Mouse (Mus musculus): ENCODE data around the gene Lypd6b. TPM values are rescaled to one million over a fixed set of nuclear protein-coding genes. Genes with fewer than 3 reads are reported as not detected.

Gene Lypd6b
- total RNA-seq (2017) = 1.2 and 3.9 TPM in 2 replicates

DNA sequence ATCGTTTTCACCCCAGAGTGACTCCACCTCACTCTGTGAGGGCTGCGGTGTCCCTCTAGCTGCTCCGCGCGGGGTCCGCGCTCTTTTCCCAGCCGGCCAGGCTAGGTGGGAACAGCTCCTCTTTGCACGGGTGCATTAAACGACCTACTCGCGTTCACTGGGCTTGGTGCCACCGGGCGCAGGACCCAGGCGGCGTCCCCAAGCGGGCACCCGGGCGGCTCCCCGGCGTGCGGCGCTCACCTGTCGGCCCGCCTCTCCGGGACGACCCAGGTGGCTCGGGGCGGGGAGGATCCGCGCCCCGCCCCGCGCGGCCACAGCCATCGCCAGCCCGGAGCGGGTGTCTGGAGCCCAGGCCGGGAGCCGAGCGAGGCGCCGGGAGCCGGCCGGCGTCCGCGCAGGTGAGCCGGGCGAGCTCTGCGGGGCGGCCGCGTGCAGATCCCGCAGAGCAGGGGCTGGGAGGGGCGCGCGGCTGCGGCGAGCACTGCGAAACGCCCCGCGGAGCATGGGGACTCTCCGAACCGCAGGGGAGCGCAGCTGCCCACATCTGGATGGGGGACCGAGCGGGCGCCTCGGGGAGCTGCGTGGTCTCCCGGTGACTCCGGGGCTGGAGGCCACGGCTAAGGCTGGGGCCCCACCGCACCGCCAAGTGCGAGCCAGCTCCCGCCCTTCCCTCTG lies at the start of gene Lypd6b:
Gene Lypd6b, plus strand, starts transcription at position 313 of the 675 bp plus-strand sequence.
- peak; percentile 11 to 70 for ATAC-seq (replicated peaks in 1 of 2; ENCODE audit: insufficient read depth in 1 of 2, low FRiP score in 2 of 2, low TSS enrichment in 1 of 2, low read depth in 1 of 2, poor library complexity in 2 of 2, severe bottlenecking in 2 of 2)

DNA sequence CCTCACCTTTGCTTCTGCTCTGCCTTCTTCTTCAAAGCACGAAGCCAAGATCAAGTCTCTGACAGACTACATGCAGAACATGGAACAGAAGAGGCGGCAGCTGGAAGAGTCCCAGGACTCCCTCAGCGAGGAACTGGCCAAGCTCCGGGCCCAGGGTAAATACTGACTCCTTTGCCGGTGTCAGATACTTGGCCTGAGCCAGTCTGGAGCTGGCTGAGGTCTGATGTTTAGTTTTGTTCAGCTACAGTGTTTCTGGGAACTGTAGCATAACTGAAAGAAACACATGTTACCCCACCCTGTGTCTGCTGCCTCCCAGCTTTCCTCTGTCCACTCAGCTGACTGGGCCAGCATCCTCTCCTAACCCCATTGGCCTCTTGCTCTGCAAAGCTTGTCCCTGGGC lies 48.4 kb upstream of the Lypd6b start:
- no peak for ATAC-seq (replicated peaks in 1 of 2; ENCODE audit: insufficient read depth in 1 of 2, low FRiP score in 2 of 2, low TSS enrichment in 1 of 2, low read depth in 1 of 2, poor library complexity in 2 of 2, severe bottlenecking in 2 of 2)

DNA sequence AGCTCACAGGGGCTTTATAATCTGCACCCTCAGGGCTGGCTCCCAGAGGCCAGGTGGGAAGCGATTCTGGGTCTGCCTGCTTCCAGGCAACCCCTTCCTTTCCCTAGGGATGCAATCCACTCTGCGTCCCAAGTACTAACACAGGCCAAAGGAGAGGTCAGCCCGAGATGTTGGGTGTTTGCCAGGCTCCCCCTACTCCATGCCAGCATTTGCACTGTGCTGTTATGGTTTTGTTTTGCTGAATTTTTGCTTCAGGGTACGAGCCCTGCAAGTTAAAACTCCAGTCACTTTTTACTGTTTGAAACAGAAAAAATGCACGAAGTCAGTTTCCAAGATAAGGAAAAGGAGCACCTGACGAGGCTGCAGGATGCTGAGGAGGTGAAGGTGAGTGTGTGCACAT lies 46.5 kb upstream of the Lypd6b start:
- ATAC-seq (replicated peaks in 1 of 2; ENCODE audit: insufficient read depth in 1 of 2, low FRiP score in 2 of 2, low TSS enrichment in 1 of 2, low read depth in 1 of 2, poor library complexity in 2 of 2, severe bottlenecking in 2 of 2) = no peak

DNA sequence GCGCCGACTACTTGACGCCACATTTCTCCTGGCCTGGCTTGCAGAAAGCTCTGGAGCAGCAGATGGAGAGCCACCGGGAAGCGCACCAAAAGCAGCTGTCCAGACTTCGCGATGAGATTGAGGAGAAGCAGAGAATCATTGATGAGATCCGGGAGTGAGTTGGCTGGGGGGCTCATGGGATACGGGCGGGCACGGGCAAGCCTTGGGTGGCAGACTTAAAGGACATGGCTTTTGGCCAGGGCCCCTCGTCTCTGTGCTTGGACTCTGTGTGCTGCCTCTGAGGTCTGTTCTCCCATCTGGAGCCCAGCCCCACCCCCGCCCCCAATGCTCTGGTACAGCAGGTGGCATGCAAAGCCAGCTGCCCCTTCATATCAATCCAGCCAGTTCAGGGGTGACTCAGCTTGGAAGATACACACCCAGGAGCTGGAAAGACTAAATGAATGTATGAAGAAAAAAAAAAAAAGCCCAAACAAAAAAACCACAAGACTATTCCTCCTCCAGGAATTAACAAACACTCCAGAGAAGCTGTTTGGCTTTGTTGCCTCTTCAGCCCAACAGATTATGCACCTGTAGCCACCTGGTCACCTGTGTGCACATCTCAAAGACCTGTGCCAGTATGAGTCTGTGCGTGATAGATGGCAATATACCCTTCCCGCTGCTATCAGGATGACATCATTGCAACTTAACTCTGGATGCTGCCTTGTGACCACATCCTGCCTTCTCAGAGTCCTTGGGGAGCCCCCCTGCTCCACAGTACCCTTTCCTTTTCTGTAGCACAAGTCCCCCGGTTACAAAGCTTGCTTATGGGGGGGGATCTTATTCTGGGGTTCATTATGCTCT lies 45.4 kb upstream of the Lypd6b start:
- no peak; a peak in 1 of 4 replicates for ATAC-seq (replicated peaks in 1 of 2; ENCODE audit: insufficient read depth in 1 of 2, low FRiP score in 2 of 2, low TSS enrichment in 1 of 2, low read depth in 1 of 2, poor library complexity in 2 of 2, severe bottlenecking in 2 of 2)

DNA sequence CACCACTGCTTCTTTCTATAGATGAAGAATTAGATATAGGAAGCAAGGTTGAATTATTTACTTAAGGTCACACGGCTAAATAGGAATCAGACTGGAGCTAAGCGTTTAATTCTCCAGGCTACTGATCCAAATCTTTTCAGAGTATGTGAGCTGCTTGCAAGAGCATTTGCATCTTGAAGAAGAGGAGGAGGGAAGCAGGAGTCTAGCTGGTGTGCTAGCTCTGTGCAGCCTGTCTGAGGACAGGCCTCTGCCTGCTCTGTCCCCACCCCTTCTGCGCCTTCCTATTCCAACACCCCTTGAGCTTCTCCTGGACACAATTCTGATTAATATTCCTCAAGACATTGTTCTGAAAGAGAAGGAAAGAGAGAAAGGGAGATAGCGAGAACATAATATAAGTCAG lies 44.6 kb upstream of the Lypd6b start:
- ATAC-seq (replicated peaks in 1 of 2; ENCODE audit: insufficient read depth in 1 of 2, low FRiP score in 2 of 2, low TSS enrichment in 1 of 2, low read depth in 1 of 2, poor library complexity in 2 of 2, severe bottlenecking in 2 of 2) = no peak

DNA sequence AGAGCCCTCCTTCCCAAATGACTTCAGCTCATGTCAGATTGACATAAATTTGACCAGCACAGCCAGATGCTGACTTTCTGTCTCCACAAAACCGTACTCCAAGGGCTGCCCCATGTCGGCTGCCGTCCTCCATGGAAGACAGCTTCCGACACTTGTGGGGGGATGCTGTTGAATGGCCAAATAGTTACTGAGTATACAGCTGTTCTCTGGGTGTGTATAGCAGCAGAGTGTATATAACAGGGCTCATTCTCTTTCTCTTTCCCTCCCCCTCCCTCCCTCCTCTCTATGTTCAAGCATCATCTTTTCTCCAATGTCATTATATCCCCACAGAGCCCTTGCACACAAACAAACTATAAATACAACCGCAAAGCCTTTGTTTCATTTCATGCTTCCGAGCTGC lies 43.7 kb upstream of the Lypd6b start:
- no peak for ATAC-seq (replicated peaks in 1 of 2; ENCODE audit: insufficient read depth in 1 of 2, low FRiP score in 2 of 2, low TSS enrichment in 1 of 2, low read depth in 1 of 2, poor library complexity in 2 of 2, severe bottlenecking in 2 of 2)

DNA sequence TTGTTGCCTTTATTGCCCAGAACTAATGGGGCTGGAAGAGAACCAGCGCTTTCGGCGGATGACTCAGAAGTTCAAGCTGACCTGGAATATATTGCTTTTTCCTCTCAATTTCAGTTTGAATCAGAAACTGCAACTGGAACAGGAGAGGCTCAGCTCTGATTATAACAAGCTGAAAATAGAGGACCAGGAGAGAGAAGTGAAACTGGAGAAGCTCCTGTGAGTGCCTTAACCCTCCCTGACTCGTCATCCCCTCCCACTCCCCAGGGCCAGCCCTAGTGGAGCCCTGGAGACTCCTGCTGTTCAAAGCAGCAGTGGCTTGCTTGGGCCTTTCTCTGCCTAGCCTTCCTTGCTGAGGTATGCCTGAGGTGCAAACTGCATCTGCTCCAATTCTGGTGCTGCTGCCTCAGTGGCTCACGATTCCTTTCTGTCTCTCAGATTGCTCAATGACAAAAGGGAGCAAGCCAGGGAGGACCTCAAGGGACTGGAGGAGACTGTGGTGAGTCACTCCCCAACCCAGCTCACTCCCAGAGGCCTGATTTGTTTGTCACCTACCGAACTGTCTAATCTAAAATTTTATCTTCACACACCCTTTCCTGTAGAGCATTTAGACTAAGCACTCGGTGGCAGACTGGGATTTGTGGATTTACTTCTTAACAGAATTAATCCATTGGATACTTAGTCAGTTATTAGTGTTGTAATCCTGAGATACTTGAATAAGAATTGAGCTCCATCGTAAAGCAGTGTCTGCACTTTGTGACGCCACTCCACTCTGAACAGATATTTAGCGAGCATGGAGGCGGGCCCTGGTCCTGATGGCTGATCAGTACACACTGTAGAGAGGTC lies 43.0 kb upstream of the Lypd6b start:
- peak; percentile 47 to 71; a peak in 3 of 4 replicates for ATAC-seq (replicated peaks in 1 of 2; ENCODE audit: insufficient read depth in 1 of 2, low FRiP score in 2 of 2, low TSS enrichment in 1 of 2, low read depth in 1 of 2, poor library complexity in 2 of 2, severe bottlenecking in 2 of 2)

DNA sequence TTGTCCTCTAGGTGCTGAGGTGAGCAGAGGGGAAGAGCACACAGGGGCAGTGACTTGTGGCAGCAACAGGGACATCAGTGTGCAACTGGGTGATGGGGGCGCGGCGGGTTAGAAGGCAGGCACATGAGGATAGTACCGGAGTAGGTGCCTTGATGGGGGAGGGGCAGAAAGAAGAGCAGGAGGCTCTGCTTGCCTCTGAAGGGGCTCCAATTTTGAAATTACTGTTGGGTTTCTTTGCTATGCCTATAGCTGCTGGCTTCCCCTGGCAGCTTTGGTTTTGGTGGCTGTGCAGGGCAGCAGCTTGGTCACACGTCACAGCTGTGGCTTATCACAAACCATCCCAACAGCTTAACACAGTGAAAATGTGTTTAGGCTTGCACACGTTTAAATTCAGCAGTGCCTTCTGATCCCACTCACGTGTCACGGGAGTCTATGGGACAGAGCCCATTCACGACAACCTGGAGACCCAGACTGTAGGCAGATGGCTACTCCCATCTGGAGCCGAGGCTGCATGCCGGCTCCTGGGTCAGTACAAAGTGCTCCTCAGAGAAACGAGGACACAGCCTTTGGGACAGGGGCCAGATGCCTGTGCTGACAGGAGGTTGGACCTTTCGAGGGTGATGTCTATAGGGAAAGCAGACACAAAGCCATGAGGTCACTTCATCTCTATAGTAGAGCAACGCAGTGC lies 42.2 kb upstream of the Lypd6b start:
- no peak for ATAC-seq (replicated peaks in 1 of 2; ENCODE audit: insufficient read depth in 1 of 2, low FRiP score in 2 of 2, low TSS enrichment in 1 of 2, low read depth in 1 of 2, poor library complexity in 2 of 2, severe bottlenecking in 2 of 2)

DNA sequence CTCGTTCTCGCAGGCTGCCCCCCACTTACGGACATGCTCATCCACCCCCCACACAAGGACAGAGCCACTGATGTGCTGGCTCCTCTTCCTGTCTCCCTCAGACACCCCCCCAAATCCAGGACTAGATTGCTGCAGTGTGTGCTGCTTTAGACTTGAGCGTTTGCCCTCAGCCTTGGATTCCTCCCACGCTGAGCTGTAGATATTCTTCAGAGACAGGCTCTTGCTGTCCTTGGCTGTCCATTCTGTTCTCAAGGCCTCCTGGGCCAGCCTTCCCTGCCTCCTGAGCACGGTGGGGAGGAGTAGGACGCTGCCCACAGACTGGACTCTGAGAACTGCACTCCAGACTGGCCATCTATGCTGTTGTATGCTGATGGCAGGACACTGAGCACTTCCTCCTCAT lies 40.5 kb upstream of the Lypd6b start:
- no peak for ATAC-seq (replicated peaks in 1 of 2; ENCODE audit: insufficient read depth in 1 of 2, low FRiP score in 2 of 2, low TSS enrichment in 1 of 2, low read depth in 1 of 2, poor library complexity in 2 of 2, severe bottlenecking in 2 of 2)

DNA sequence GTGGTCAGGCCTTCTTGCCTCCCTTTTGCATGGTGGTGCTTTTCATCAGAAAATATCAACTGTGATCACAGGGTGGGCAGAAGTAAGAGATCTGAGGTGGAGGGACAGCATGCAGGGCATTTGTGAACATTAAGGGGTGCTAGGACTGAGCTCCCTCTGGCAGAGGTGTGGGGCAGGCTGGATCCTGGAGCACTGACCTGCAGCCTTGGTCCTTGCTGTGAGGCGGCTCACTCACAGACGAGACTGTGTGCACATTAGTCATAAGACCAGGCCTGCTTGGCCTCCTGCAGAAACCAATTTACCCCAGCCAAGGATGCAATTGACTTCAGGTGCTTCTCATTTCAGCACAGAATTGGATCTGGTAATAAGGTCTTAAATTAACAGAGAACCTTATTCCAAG lies 39.8 kb upstream of the Lypd6b start:
- ATAC-seq (replicated peaks in 1 of 2; ENCODE audit: insufficient read depth in 1 of 2, low FRiP score in 2 of 2, low TSS enrichment in 1 of 2, low read depth in 1 of 2, poor library complexity in 2 of 2, severe bottlenecking in 2 of 2) = no peak

DNA sequence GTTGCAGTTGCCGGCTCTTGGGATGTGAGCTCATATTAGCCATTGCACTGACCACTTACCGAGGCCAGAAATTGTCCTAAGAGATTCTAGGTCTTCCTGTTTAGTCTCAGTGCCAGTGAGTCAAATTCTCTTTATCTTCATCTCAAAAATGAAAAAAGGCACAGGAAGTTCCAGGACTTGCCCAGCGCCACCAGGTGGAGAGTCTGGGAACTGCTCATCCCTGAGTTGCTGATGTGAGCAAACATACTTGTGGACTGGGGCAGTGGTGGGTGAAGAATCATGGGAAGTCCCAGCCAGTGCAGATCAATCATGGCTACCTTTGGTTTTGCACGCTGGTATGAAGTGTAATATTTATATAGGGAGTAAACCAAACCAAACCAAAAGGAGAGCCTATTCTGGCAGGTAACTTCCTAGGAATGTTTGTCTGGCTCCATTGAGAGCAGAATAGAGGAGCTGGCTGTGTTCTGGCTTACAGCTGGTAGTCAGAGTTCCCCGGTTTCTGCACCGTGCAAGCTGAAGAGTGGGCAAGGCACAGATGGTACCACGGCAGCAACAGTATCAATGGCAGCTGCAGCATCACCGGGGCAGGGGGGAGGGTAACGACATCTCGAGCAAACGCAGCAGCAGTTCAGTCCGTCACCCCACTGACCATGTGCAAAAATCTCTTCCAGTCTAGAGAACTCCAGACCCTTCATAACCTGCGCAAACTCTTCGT lies 38.7 kb upstream of the Lypd6b start:
- peak in 1 of 2 experiments; percentile 26; a peak in 1 of 4 replicates for ATAC-seq (replicated peaks in 1 of 2; ENCODE audit: insufficient read depth in 1 of 2, low FRiP score in 2 of 2, low TSS enrichment in 1 of 2, low read depth in 1 of 2, poor library complexity in 2 of 2, severe bottlenecking in 2 of 2)

DNA sequence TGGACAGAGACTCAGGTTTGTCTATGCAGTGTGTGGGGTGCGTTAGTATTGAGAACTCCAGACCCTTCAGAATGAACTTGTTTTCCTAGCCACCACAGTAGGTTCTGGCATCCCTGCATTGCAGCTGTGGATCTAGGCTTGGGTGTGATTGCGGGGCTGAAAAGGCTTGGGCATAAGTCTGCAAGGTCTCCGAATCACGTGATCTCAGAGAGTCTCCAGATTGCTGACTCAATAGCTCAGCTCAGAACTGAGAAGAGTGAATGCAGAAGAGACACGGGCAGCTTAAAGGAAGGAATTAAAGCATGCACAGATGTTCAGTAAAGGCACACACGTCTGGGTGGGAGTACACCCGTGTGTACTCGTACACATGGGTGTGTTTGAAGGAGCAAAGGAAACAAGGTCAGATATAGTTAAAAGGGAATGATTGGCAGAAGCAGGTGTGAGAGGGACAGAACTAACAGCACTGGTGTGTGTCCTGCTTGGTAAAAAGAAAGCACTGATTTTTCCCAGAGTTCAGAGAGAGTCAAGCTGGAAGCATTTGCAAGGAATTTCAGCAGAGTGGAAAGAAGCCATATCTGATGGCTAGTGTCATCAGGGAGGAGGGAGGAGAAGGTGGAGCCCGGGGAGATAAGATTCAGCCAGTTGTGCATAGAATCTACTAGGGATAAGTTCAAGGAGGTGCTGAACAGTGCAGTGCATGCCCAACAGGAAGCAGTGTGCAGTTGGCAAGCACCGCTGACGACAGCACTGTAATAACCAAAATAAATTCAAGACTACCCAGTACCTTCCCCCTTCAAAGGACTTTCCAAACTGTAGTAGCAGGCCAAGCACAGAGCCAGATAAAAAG lies 37.5 kb upstream of the Lypd6b start:
- no peak for ATAC-seq (replicated peaks in 1 of 2; ENCODE audit: insufficient read depth in 1 of 2, low FRiP score in 2 of 2, low TSS enrichment in 1 of 2, low read depth in 1 of 2, poor library complexity in 2 of 2, severe bottlenecking in 2 of 2)

DNA sequence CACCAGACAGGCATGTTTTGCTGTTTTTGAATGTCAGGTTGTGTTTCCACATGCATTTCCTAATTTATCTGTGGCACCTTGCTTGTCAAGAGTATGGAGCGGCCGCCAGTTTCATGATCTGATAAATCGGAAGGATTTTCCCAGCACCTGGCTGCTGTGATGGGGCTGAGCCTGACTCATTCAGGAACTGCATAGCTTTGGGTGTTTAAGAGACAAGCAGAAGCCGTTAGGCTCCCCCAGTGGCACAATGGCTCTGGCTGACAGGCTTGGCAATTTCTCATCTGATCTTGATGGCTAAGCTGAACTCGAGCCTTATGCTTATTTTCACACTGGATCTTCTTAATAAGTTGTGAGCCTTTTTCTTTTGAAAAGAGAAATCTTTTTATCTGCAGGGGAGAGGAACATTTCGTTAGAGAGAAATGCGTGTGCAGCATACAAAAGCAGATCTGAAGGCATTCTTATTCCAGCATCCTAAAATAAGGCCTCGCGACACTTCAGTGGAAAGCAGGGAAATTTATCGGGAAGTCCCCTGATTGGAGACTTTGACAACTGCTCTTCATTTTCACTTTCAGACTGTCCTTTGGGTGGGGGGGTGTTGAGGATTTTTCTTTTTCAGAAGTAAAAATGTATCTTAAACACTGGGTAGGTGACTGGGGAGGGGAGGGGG lies 35.8 kb upstream of the Lypd6b start:
- ATAC-seq (replicated peaks in 1 of 2; ENCODE audit: insufficient read depth in 1 of 2, low FRiP score in 2 of 2, low TSS enrichment in 1 of 2, low read depth in 1 of 2, poor library complexity in 2 of 2, severe bottlenecking in 2 of 2) = no peak

DNA sequence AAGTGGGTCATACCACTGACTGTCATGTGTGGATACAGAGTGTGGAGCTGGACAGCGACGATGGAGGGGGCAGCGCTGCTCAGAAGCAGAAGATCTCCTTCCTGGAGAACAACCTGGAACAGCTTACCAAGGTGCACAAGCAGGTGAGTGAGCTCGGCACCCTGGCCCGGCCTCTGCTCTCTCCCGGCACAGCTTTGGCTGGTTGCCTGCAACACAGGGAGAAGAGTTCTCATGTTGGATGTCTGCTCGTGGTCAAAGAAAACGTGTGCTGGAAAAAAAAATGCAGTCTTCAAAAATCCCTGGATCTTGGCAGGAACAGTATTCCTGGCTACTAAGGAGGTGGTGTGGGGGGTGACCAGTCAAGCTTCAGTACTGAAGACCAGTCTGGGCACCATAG lies 35.3 kb upstream of the Lypd6b start:
- ATAC-seq (replicated peaks in 1 of 2; ENCODE audit: insufficient read depth in 1 of 2, low FRiP score in 2 of 2, low TSS enrichment in 1 of 2, low read depth in 1 of 2, poor library complexity in 2 of 2, severe bottlenecking in 2 of 2) = no peak

DNA sequence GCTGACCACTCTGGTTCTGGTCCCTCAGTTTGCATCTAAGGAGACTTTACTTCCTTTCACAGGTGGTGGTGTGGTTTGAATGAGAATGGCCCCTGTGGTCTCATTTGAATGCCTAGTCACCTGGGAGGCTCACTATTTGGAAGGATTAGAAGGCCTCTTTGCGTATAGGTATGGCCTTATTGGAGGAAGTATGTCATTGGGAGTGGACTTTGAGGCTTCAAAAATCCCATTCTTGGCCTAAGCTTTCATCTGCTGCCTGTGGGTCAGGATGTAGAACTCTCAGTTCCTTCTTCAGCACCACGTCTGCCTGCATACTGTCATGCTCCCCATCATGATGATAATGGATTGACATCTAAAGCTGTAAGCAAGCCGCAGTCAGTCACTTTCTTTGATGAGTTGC lies 34.4 kb upstream of the Lypd6b start:
- ATAC-seq (replicated peaks in 1 of 2; ENCODE audit: insufficient read depth in 1 of 2, low FRiP score in 2 of 2, low TSS enrichment in 1 of 2, low read depth in 1 of 2, poor library complexity in 2 of 2, severe bottlenecking in 2 of 2) = no peak

DNA sequence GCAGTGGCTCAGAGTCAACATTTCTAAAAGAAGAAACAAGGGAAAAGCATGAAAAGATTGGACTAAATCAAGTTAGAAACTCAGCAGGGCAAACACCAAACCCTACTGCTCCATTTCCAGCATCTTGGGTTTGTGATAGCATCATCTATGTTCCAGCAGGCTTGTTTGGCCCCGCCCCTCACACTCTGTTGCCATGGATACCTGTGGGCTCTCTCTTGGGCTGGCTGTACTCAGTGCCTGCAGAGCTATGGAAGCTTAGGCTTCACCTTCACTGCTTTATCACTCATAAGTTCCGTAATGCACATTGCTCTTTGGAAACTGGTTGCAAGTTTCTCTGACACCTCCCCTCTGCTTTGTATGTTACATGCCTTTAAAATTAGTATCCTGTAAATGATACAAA lies 32.4 kb upstream of the Lypd6b start:
- ATAC-seq (replicated peaks in 1 of 2; ENCODE audit: insufficient read depth in 1 of 2, low FRiP score in 2 of 2, low TSS enrichment in 1 of 2, low read depth in 1 of 2, poor library complexity in 2 of 2, severe bottlenecking in 2 of 2) = peak in 1 of 2 experiments; percentile 29; a peak in 1 of 4 replicates

Data from hematopoietic stem cell, adult 5-6 weeks (primary cell).